Mouse (Mus musculus): ENCODE data around the gene Ccdc187.

GRCm38 (mm10) chr2:26311936-26312335 is 17.6 kb upstream of the Ccdc187 start:
- TF ChIP-seq CTCF (IDR thresholded peaks at IDR 0.05; ENCODE audit: insufficient read depth, low read depth, low read length) (no peak), POLR2A (IDR thresholded peaks at IDR 0.05; ENCODE audit: insufficient read depth, low read depth, low read length) (no peak)

Measured in olfactory bulb, adult 2 months (tissue).